Mouse (Mus musculus): ENCODE measurements at regions not wholly inside any gene's neighbourhood (a gene's known extent, or its start where the extent isn't known, plus 50 kb on each side); places are given as distances from the start of the nearest gene placed in this dataset.

DNA sequence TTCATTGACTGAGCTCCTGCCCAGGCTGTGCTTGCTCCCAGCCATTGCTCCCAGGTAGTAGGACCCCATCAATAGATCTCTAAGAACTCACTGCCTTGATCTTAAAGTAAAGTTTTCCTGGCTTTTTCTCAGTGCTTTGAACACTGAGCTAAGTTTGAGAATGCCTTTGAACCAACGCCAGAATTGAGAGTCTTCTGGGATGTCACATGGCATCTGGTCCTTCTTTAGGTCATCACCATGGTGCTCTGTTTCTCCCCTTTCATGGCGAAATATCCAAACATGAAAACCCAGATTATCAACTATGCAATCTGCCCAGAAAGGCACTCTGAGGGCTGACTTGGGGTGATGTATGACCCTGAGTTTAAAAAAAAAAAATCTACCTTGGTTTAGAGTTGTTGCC lies 158.9 kb downstream of the Cartpt start:
- TF ChIP-seq CTCF (IDR thresholded peaks at IDR 0.05 in 2 of 3, conservative IDR thresholded peaks at IDR 0.05 in 1 of 3; ENCODE audit: control insufficient read depth in 1 of 3, insufficient read depth in 1 of 3, low read depth in 2 of 3, low read length in 3 of 3, poor library complexity in 1 of 3, severe bottlenecking in 1 of 3) (no peak), MAX (IDR thresholded peaks at IDR 0.05; ENCODE audit: low read length) (no peak), CHD2 (IDR thresholded peaks at IDR 0.05; ENCODE audit: low read length) (no peak), RCOR1 (IDR thresholded peaks at IDR 0.05; ENCODE audit: low read depth, low read length) (no peak)
- H3K27me3 ChIP-seq (ENCODE audit: control insufficient read depth in 1 of 2, insufficient read depth in 2 of 2, low read length in 2 of 2): no peaks in the 10 kb centered on the region
- no peak overlapping the region for H3K4me3 ChIP-seq (ENCODE audit: control insufficient read depth in 1 of 2, insufficient read depth in 1 of 2, low read depth in 2 of 2, low read length in 2 of 2)
- no peak for DNase-seq (ENCODE audit: low read depth, low spot score)
- H3K4me1 ChIP-seq (ENCODE audit: control insufficient read depth in 1 of 2, insufficient read depth in 2 of 2, low read length in 2 of 2): no peaks in the 10 kb centered on the region
- H3K79me2 ChIP-seq (ENCODE audit: control insufficient read depth, insufficient read depth, low read length, poor library complexity): no peaks in the 10 kb centered on the region
- H3K36me3 ChIP-seq (ENCODE audit: control insufficient read depth in 1 of 2, insufficient read depth in 2 of 2, low read length in 2 of 2): no peaks in the 10 kb centered on the region
- no peaks in the 10 kb centered on the region for H3K9me3 ChIP-seq (replicated peaks; ENCODE audit: insufficient read depth, low read length)
- no peak overlapping the region for H3K9ac ChIP-seq (ENCODE audit: control insufficient read depth, low read depth, low read length, poor library complexity, severe bottlenecking)
- H3K27ac ChIP-seq (ENCODE audit: control insufficient read depth, low read depth, low read length): no peak overlapping the region

DNA sequence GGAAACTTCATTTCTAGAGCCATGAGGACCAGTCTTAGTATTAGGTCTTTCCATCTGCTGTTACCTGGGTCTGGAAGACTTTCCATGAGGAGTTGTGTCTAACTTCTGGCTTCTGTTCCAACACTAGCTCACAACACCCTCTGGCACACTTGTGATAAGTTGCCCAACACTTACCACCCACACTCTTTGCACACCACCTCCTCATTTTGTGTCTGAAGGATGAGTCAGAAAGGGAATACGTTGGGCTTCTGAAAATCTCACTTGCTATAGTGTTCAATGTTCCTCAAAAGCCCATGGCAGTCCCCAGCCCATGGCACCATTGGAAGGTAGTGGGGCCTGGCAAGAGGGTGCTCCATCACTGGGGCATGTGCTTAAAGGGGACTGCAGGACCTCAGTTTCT lies 161.5 kb downstream of the Cartpt start:
- Histone ChIP-seq H3K4me3 (ENCODE audit: control insufficient read depth in 1 of 2, insufficient read depth in 1 of 2, low read depth in 2 of 2, low read length in 2 of 2) (no peak overlapping the region), H3K27ac (ENCODE audit: control insufficient read depth, low read depth, low read length) (no peak overlapping the region), H3K27me3 (ENCODE audit: control insufficient read depth in 1 of 2, insufficient read depth in 2 of 2, low read length in 2 of 2) (no peaks in the 10 kb centered on the region)

GRCm38 (mm10) chr13:99737271-99737670 lies 163.6 kb downstream of the Cartpt start:
- H3K4me1 ChIP-seq (ENCODE audit: control insufficient read depth in 1 of 2, insufficient read depth in 2 of 2, low read length in 2 of 2): no peaks in the 10 kb centered on the region

More for the DNA sequence above, 161.5 kb downstream of the Cartpt start:
- Histone ChIP-seq H3K9me3 (replicated peaks; ENCODE audit: insufficient read depth, low read length) (no peaks in the 10 kb centered on the region), H3K79me2 (ENCODE audit: control insufficient read depth, insufficient read depth, low read length, poor library complexity) (no peaks in the 10 kb centered on the region), H3K4me1 (ENCODE audit: control insufficient read depth in 1 of 2, insufficient read depth in 2 of 2, low read length in 2 of 2) (no peaks in the 10 kb centered on the region), H3K9ac (ENCODE audit: control insufficient read depth, low read depth, low read length, poor library complexity, severe bottlenecking) (no peak overlapping the region), H3K36me3 (ENCODE audit: control insufficient read depth in 1 of 2, insufficient read depth in 2 of 2, low read length in 2 of 2) (no peaks in the 10 kb centered on the region)
- no peak for DNase-seq (ENCODE audit: low read depth, low spot score)
- TF ChIP-seq EP300 (IDR thresholded peaks at IDR 0.05; ENCODE audit: low read depth in 1 of 2, low read length in 2 of 2): no peak
- no peak for TF ChIP-seq CHD1 (IDR thresholded peaks at IDR 0.05; ENCODE audit: low read depth, low read length)
- no peak for TF ChIP-seq MYB (IDR thresholded peaks at IDR 0.05; ENCODE audit: low read depth, low read length)
- no peak for TF ChIP-seq TBP (IDR thresholded peaks at IDR 0.05; ENCODE audit: low read depth, low read length)
- TF ChIP-seq RCOR1 (IDR thresholded peaks at IDR 0.05; ENCODE audit: low read depth, low read length): no peak
- TF ChIP-seq POLR2AphosphoS2 (IDR thresholded peaks at IDR 0.05; ENCODE audit: low read length): no peak
- TF ChIP-seq TAL1 (IDR thresholded peaks at IDR 0.05; ENCODE audit: low read length): no peak
- TF ChIP-seq NRF1 (IDR thresholded peaks at IDR 0.05; ENCODE audit: insufficient read depth, low read depth, low read length, poor library complexity, severe bottlenecking): no peak
- no peak for TF ChIP-seq GATA1 (IDR thresholded peaks at IDR 0.05; ENCODE audit: low read depth, low read length)
- TF ChIP-seq RAD21 (IDR thresholded peaks at IDR 0.05; ENCODE audit: low read depth, low read length): no peak
- TF ChIP-seq ZNF384 (IDR thresholded peaks at IDR 0.05; ENCODE audit: low read depth, low read length): no peak
- no peak for TF ChIP-seq CTCF (IDR thresholded peaks at IDR 0.05 in 2 of 3, conservative IDR thresholded peaks at IDR 0.05 in 1 of 3; ENCODE audit: control insufficient read depth in 1 of 3, insufficient read depth in 1 of 3, low read depth in 2 of 3, low read length in 3 of 3, poor library complexity in 1 of 3, severe bottlenecking in 1 of 3)
- no peak for TF ChIP-seq MYC (IDR thresholded peaks at IDR 0.05; ENCODE audit: low read depth, low read length)
- TF ChIP-seq SMC3 (IDR thresholded peaks at IDR 0.05; ENCODE audit: low read depth, low read length): no peak
- TF ChIP-seq UBTF (IDR thresholded peaks at IDR 0.05; ENCODE audit: borderline replicate concordance, insufficient read depth, low read depth, low read length): no peak
- TF ChIP-seq MEF2A (IDR thresholded peaks at IDR 0.05; ENCODE audit: extremely low read depth, insufficient replicate concordance, low read depth, low read length, poor library complexity, severe bottlenecking): no peak

More at GRCm38 (mm10) chr13:99737271-99737670, 163.6 kb downstream of the Cartpt start:
- Histone ChIP-seq H3K79me2 (ENCODE audit: control insufficient read depth, insufficient read depth, low read length, poor library complexity) (no peaks in the 10 kb centered on the region), H3K4me3 (ENCODE audit: control insufficient read depth in 1 of 2, insufficient read depth in 1 of 2, low read depth in 2 of 2, low read length in 2 of 2) (no peak overlapping the region), H3K36me3 (ENCODE audit: control insufficient read depth in 1 of 2, insufficient read depth in 2 of 2, low read length in 2 of 2) (no peaks in the 10 kb centered on the region), H3K27me3 (ENCODE audit: control insufficient read depth in 1 of 2, insufficient read depth in 2 of 2, low read length in 2 of 2) (no peaks in the 10 kb centered on the region), H3K9me3 (replicated peaks; ENCODE audit: insufficient read depth, low read length) (no peaks in the 10 kb centered on the region), H3K27ac (ENCODE audit: control insufficient read depth, low read depth, low read length) (no peak overlapping the region), H3K9ac (ENCODE audit: control insufficient read depth, low read depth, low read length, poor library complexity, severe bottlenecking) (no peak overlapping the region)
- TF ChIP-seq CHD2 (IDR thresholded peaks at IDR 0.05; ENCODE audit: low read length): no peak
- no peak for TF ChIP-seq UBTF (IDR thresholded peaks at IDR 0.05; ENCODE audit: borderline replicate concordance, insufficient read depth, low read depth, low read length)
- TF ChIP-seq NRF1 (IDR thresholded peaks at IDR 0.05; ENCODE audit: insufficient read depth, low read depth, low read length, poor library complexity, severe bottlenecking): no peak
- TF ChIP-seq KAT2A (conservative IDR thresholded peaks at IDR 0.05; ENCODE audit: low read depth, low read length): no peak
- no peak for TF ChIP-seq USF2 (IDR thresholded peaks at IDR 0.05; ENCODE audit: borderline replicate concordance in 1 of 2, insufficient read depth in 1 of 2, low read depth in 1 of 2, low read length in 2 of 2)
- TF ChIP-seq ZKSCAN1 (IDR thresholded peaks at IDR 0.05; ENCODE audit: low read depth, low read length): no peak
- TF ChIP-seq GATA1 (IDR thresholded peaks at IDR 0.05; ENCODE audit: low read depth, low read length): no peak
- no peak for TF ChIP-seq MYC (IDR thresholded peaks at IDR 0.05; ENCODE audit: low read depth, low read length)
- TF ChIP-seq ZC3H11A (IDR thresholded peaks at IDR 0.05; ENCODE audit: low read depth, low read length): no peak
- no peak for TF ChIP-seq ETS1 (IDR thresholded peaks at IDR 0.05; ENCODE audit: low read depth, low read length)
- TF ChIP-seq RAD21 (IDR thresholded peaks at IDR 0.05; ENCODE audit: low read depth, low read length): no peak
- TF ChIP-seq BHLHE40 (IDR thresholded peaks at IDR 0.05; ENCODE audit: borderline replicate concordance, low read depth, low read length): no peak
- TF ChIP-seq CTCF (IDR thresholded peaks at IDR 0.05 in 2 of 3, conservative IDR thresholded peaks at IDR 0.05 in 1 of 3; ENCODE audit: control insufficient read depth in 1 of 3, insufficient read depth in 1 of 3, low read depth in 2 of 3, low read length in 3 of 3, poor library complexity in 1 of 3, severe bottlenecking in 1 of 3): no peak
- TF ChIP-seq CHD1 (IDR thresholded peaks at IDR 0.05; ENCODE audit: low read depth, low read length): no peak
- TF ChIP-seq JUND (IDR thresholded peaks at IDR 0.05; ENCODE audit: low read depth, low read length): no peak
- no peak for DNase-seq (ENCODE audit: low read depth, low spot score)
